Mouse (Mus musculus): ENCODE data around the gene BC048679. TPM values are rescaled to one million over a fixed set of nuclear protein-coding genes. Genes with fewer than 3 reads are reported as not detected.

BC048679 gene
- polyA plus RNA-seq, 1 experiment = not detected

GRCm38 (mm10) chr7:81516154-81517030, 18.3 kb upstream of the BC048679 start:
- no peaks in the 10 kb centered on the region for H3K36me3 ChIP-seq (ENCODE audit: control insufficient read depth, insufficient read depth)
- TF ChIP-seq USF1 (IDR thresholded peaks at IDR 0.05; ENCODE audit: low read depth) (no peak), MAX (IDR thresholded peaks at IDR 0.05) (no peak), FOSL1 (IDR thresholded peaks at IDR 0.05; ENCODE audit: insufficient read depth, low read length, poor library complexity, severe bottlenecking) (no peak), MYOG (IDR thresholded peaks at IDR 0.05; ENCODE audit: control insufficient read depth, extremely low read depth, insufficient read length) (no peak), MYOD1 (IDR thresholded peaks at IDR 0.05; ENCODE audit: control insufficient read depth, insufficient read length, low read depth) (no peak), CTCF (IDR thresholded peaks at IDR 0.05; ENCODE audit: control insufficient read depth, insufficient read depth, insufficient read length) (no peak), CEBPB (IDR thresholded peaks at IDR 0.05; ENCODE audit: low read depth) (no peak)
- no peaks in the 10 kb centered on the region for H3K79me2 ChIP-seq (ENCODE audit: control insufficient read depth, insufficient read depth)
- H3K27me3 ChIP-seq (ENCODE audit: control insufficient read depth, insufficient read depth, insufficient read length) = peaks cover 7% of the 10 kb centered on the region
- no peaks in the 10 kb centered on the region for H3K79me3 ChIP-seq (ENCODE audit: low read depth)
- H3K4me3 ChIP-seq (ENCODE audit: insufficient read depth, poor library complexity, severe bottlenecking) = no peak overlapping the region
- H3ac ChIP-seq (ENCODE audit: control insufficient read depth, insufficient read length, low read depth) = no peak overlapping the region

GRCm38 (mm10) chr7:81514906-81515590, 17.0 kb upstream of the BC048679 start:
- H3K27me3 ChIP-seq (ENCODE audit: control insufficient read depth, insufficient read depth, insufficient read length) = peaks cover 7% of the 10 kb centered on the region
- H3ac ChIP-seq (ENCODE audit: control insufficient read depth, insufficient read length, low read depth) = no peak overlapping the region
- H3K79me3 ChIP-seq (ENCODE audit: low read depth) = no peaks in the 10 kb centered on the region
- no peaks in the 10 kb centered on the region for H3K79me2 ChIP-seq (ENCODE audit: control insufficient read depth, insufficient read depth)
- H3K4me3 ChIP-seq (ENCODE audit: insufficient read depth, poor library complexity, severe bottlenecking) = no peak overlapping the region
- no peak for TF ChIP-seq CEBPB (IDR thresholded peaks at IDR 0.05; ENCODE audit: low read depth)
- TF ChIP-seq FOSL1 (IDR thresholded peaks at IDR 0.05; ENCODE audit: insufficient read depth, low read length, poor library complexity, severe bottlenecking) = no peak
- no peak for TF ChIP-seq MYOG (IDR thresholded peaks at IDR 0.05; ENCODE audit: control insufficient read depth, extremely low read depth, insufficient read length)
- no peak for TF ChIP-seq CTCF (IDR thresholded peaks at IDR 0.05; ENCODE audit: control insufficient read depth, insufficient read depth, insufficient read length)
- TF ChIP-seq USF1 (IDR thresholded peaks at IDR 0.05; ENCODE audit: low read depth) = no peak
- TF ChIP-seq MYOD1 (IDR thresholded peaks at IDR 0.05; ENCODE audit: control insufficient read depth, insufficient read length, low read depth) = no peak
- no peak for TF ChIP-seq MAX (IDR thresholded peaks at IDR 0.05)
- H3K36me3 ChIP-seq (ENCODE audit: control insufficient read depth, insufficient read depth) = no peaks in the 10 kb centered on the region

GRCm38 (mm10) chr7:81501050-81501449, 3.0 kb upstream of the BC048679 start:
- no peaks in the 10 kb centered on the region for H3K79me2 ChIP-seq (ENCODE audit: control insufficient read depth, insufficient read depth)
- H3K79me3 ChIP-seq (ENCODE audit: low read depth) = no peaks in the 10 kb centered on the region
- H3K27me3 ChIP-seq (ENCODE audit: control insufficient read depth, insufficient read depth, insufficient read length) = peaks cover 31% of the 10 kb centered on the region
- no peak overlapping the region for H3ac ChIP-seq (ENCODE audit: control insufficient read depth, insufficient read length, low read depth)
- H3K36me3 ChIP-seq (ENCODE audit: control insufficient read depth, insufficient read depth) = no peaks in the 10 kb centered on the region
- no peak overlapping the region for H3K4me3 ChIP-seq (ENCODE audit: insufficient read depth, poor library complexity, severe bottlenecking)
- TF ChIP-seq CTCF (IDR thresholded peaks at IDR 0.05; ENCODE audit: control insufficient read depth, insufficient read depth, insufficient read length) (no peak), FOSL1 (IDR thresholded peaks at IDR 0.05; ENCODE audit: insufficient read depth, low read length, poor library complexity, severe bottlenecking) (no peak), CEBPB (IDR thresholded peaks at IDR 0.05; ENCODE audit: low read depth) (no peak), MYOD1 (IDR thresholded peaks at IDR 0.05; ENCODE audit: control insufficient read depth, insufficient read length, low read depth) (no peak), MYOG (IDR thresholded peaks at IDR 0.05; ENCODE audit: control insufficient read depth, extremely low read depth, insufficient read length) (no peak), USF1 (IDR thresholded peaks at IDR 0.05; ENCODE audit: low read depth) (no peak), MAX (IDR thresholded peaks at IDR 0.05) (no peak)

GRCm38 (mm10) chr7:81497171-81497570, 910 bp downstream of the BC048679 start:
- H3ac ChIP-seq (ENCODE audit: control insufficient read depth, insufficient read length, low read depth) = no peak overlapping the region
- no peaks in the 10 kb centered on the region for H3K36me3 ChIP-seq (ENCODE audit: control insufficient read depth, insufficient read depth)
- H3K79me2 ChIP-seq (ENCODE audit: control insufficient read depth, insufficient read depth) = no peaks in the 10 kb centered on the region
- TF ChIP-seq CTCF (IDR thresholded peaks at IDR 0.05; ENCODE audit: control insufficient read depth, insufficient read depth, insufficient read length) (no peak), FOSL1 (IDR thresholded peaks at IDR 0.05; ENCODE audit: insufficient read depth, low read length, poor library complexity, severe bottlenecking) (no peak)
- no peak overlapping the region for H3K4me3 ChIP-seq (ENCODE audit: insufficient read depth, poor library complexity, severe bottlenecking)
- no peaks in the 10 kb centered on the region for H3K79me3 ChIP-seq (ENCODE audit: low read depth)
- H3K27me3 ChIP-seq (ENCODE audit: control insufficient read depth, insufficient read depth, insufficient read length) = peaks cover 46% of the 10 kb centered on the region

- H3K79me2 ChIP-seq (ENCODE audit: control insufficient read depth, insufficient read depth) = no peaks in the 10 kb centered on the region
- H3K36me3 ChIP-seq (ENCODE audit: control insufficient read depth, insufficient read depth) = no peaks in the 10 kb centered on the region
- no peak for TF ChIP-seq MYOG (IDR thresholded peaks at IDR 0.05; ENCODE audit: control insufficient read depth, extremely low read depth, insufficient read length)
- no peak for TF ChIP-seq MAX (IDR thresholded peaks at IDR 0.05)
- no peak for TF ChIP-seq CEBPB (IDR thresholded peaks at IDR 0.05; ENCODE audit: low read depth)
- TF ChIP-seq MYOD1 (IDR thresholded peaks at IDR 0.05; ENCODE audit: control insufficient read depth, insufficient read length, low read depth) = no peak
- no peak for TF ChIP-seq FOSL1 (IDR thresholded peaks at IDR 0.05; ENCODE audit: insufficient read depth, low read length, poor library complexity, severe bottlenecking)
- no peak for TF ChIP-seq USF1 (IDR thresholded peaks at IDR 0.05; ENCODE audit: low read depth)
- TF ChIP-seq CTCF (IDR thresholded peaks at IDR 0.05; ENCODE audit: control insufficient read depth, insufficient read depth, insufficient read length) = no peak
- H3K27me3 ChIP-seq (ENCODE audit: control insufficient read depth, insufficient read depth, insufficient read length) = peaks cover 43% of the 10 kb centered on the region
- H3ac ChIP-seq (ENCODE audit: control insufficient read depth, insufficient read length, low read depth) = no peak within 1 kb of the TSS
- H3K79me3 ChIP-seq (ENCODE audit: low read depth) = no peaks in the 10 kb centered on the region
- no peak within 1 kb of the TSS for H3K4me3 ChIP-seq (ENCODE audit: insufficient read depth, poor library complexity, severe bottlenecking)
Measured at GRCm38 (mm10) chr7:81493331-81494021, 4.6 kb downstream of the BC048679 start, which contains the start of gene Ap3b2. Ap3b2 (minus strand) TSS chr7:81493925.
